Mouse (Mus musculus): ENCODE measurements around the gene Smco1. TPM values are rescaled to one million over a fixed set of nuclear protein-coding genes. Genes with fewer than 3 reads are reported as not detected.
"Not testable (repeated sequence)": the region's sequence is repeated elsewhere in the genome, so short reads cannot be mapped to it uniquely, and the experiment has no call there.

The Smco1 gene
- polyA plus RNA-seq (2015; fragmentation: Nextera tagmentation; extraction: Ambion mirVana) = 0.18 TPM in 1 of 2 replicates, not detected in the other

- no peak within 1 kb of the TSS for H3K27ac ChIP-seq (ENCODE audit: low read length)
- 81% methylated on average over 11 of the region's 11 CpGs for WGBS
Observed at GRCm38 (mm10) chr16:32271291-32271690, at the start of gene Smco1. Gene Smco1, plus strand, starts transcription at chr16:32271468.

GRCm38 (mm10) chr16:32221803-32222202 lies 49.5 kb upstream of the Smco1 start:
- Histone ChIP-seq H3K9ac (ENCODE audit: low read length) (no peak overlapping the region), H3K36me3 (ENCODE audit: control insufficient read depth, insufficient read depth, low read length) (no peaks in the 10 kb centered on the region), H3K4me3 (ENCODE audit: low read length) (no peak overlapping the region), H3K4me2 (ENCODE audit: low read depth, low read length) (no peak overlapping the region), H3K4me1 (replicated peaks; ENCODE audit: control insufficient read depth, insufficient read depth, low read length) (no peaks in the 10 kb centered on the region), H3K27me3 (ENCODE audit: control insufficient read depth, insufficient read depth, low read depth, low read length) (no peaks in the 10 kb centered on the region), H3K9me3 (ENCODE audit: control insufficient read depth, low read length) (no peaks in the 10 kb centered on the region), H3K27ac (ENCODE audit: low read length) (no peak overlapping the region)
- 76% methylated on average over 4 of the region's 4 CpGs for WGBS
- ATAC-seq (ENCODE audit: low read depth) = no peak

More at GRCm38 (mm10) chr16:32271291-32271690, at the start of gene Smco1:
- Histone ChIP-seq H3K4me3 (ENCODE audit: low read length) (no peak within 1 kb of the TSS), H3K4me2 (ENCODE audit: low read depth, low read length) (no peak within 1 kb of the TSS), H3K9me3 (ENCODE audit: control insufficient read depth, low read length) (no peaks in the 10 kb centered on the region), H3K36me3 (ENCODE audit: control insufficient read depth, insufficient read depth, low read length) (no peaks in the 10 kb centered on the region), H3K4me1 (replicated peaks; ENCODE audit: control insufficient read depth, insufficient read depth, low read length) (no peaks in the 10 kb centered on the region), H3K9ac (ENCODE audit: low read length) (no peak within 1 kb of the TSS), H3K27me3 (ENCODE audit: control insufficient read depth, insufficient read depth, low read depth, low read length) (no peaks in the 10 kb centered on the region)
- no peak for ATAC-seq (ENCODE audit: low read depth)

GRCm38 (mm10) chr16:32222399-32222798 lies 48.9 kb upstream of the Smco1 start:
- no peaks in the 10 kb centered on the region for H3K4me1 ChIP-seq (replicated peaks; ENCODE audit: control insufficient read depth, insufficient read depth, low read length)
- no peak overlapping the region for H3K9ac ChIP-seq (ENCODE audit: low read length)
- no peak for ATAC-seq (ENCODE audit: low read depth)
- H3K27me3 ChIP-seq (ENCODE audit: control insufficient read depth, insufficient read depth, low read depth, low read length) = no peaks in the 10 kb centered on the region
- H3K9me3 ChIP-seq (ENCODE audit: control insufficient read depth, low read length) = no peaks in the 10 kb centered on the region
- no peak overlapping the region for H3K4me3 ChIP-seq (ENCODE audit: low read length)
- no peaks in the 10 kb centered on the region for H3K36me3 ChIP-seq (ENCODE audit: control insufficient read depth, insufficient read depth, low read length)
- no peak overlapping the region for H3K27ac ChIP-seq (ENCODE audit: low read length)
- H3K4me2 ChIP-seq (ENCODE audit: low read depth, low read length) = no peak overlapping the region

GRCm38 (mm10) chr16:32232050-32232449 lies 39.2 kb upstream of the Smco1 start:
- 78% methylated on average over 3 of the region's 3 CpGs for WGBS
- H3K9me3 ChIP-seq (ENCODE audit: control insufficient read depth, low read length); H3K27ac ChIP-seq (ENCODE audit: low read length); ATAC-seq (ENCODE audit: low read depth); H3K9ac ChIP-seq (ENCODE audit: low read length); H3K4me1 ChIP-seq (replicated peaks; ENCODE audit: control insufficient read depth, insufficient read depth, low read length); H3K36me3 ChIP-seq (ENCODE audit: control insufficient read depth, insufficient read depth, low read length); H3K4me2 ChIP-seq (ENCODE audit: low read depth, low read length); H3K27me3 ChIP-seq (ENCODE audit: control insufficient read depth, insufficient read depth, low read depth, low read length); H3K4me3 ChIP-seq (ENCODE audit: low read length): not testable (repeated sequence)

GRCm38 (mm10) chr16:32237930-32238680 lies 33.2 kb upstream of the Smco1 start:
- Histone ChIP-seq H3K9me3 (ENCODE audit: control insufficient read depth, low read length) (no peaks in the 10 kb centered on the region), H3K27me3 (ENCODE audit: control insufficient read depth, insufficient read depth, low read depth, low read length) (no peaks in the 10 kb centered on the region), H3K36me3 (ENCODE audit: control insufficient read depth, insufficient read depth, low read length) (peaks cover 15% of the 10 kb centered on the region; the same call in 1 of the 2 replicates), H3K27ac (ENCODE audit: low read length) (peak overlapping the region; percentile 73), H3K4me2 (ENCODE audit: low read depth, low read length) (no peak overlapping the region), H3K4me3 (ENCODE audit: low read length) (no peak overlapping the region), H3K4me1 (replicated peaks; ENCODE audit: control insufficient read depth, insufficient read depth, low read length) (no peaks in the 10 kb centered on the region), H3K9ac (ENCODE audit: low read length) (no peak overlapping the region)
- ATAC-seq (ENCODE audit: low read depth) = peak; percentile 87
- WGBS = 64% methylated on average over 19 of the region's 19 CpGs

- H3K36me3 ChIP-seq (ENCODE audit: control insufficient read depth, insufficient read depth, low read length) = peaks cover 8% of the 10 kb centered on the region; the same call in 1 of the 2 replicates
- WGBS = 84% methylated on average over 2 of the region's 2 CpGs
- no peak overlapping the region for H3K4me3 ChIP-seq (ENCODE audit: low read length)
- no peak for ATAC-seq (ENCODE audit: low read depth)
- no peaks in the 10 kb centered on the region for H3K27me3 ChIP-seq (ENCODE audit: control insufficient read depth, insufficient read depth, low read depth, low read length)
- 0 out of 2 replicates have a peak, but pooled peaks cover 2% of the 10 kb centered on the region for H3K4me1 ChIP-seq (replicated peaks; ENCODE audit: control insufficient read depth, insufficient read depth, low read length)
- H3K27ac ChIP-seq (ENCODE audit: low read length) = no peak overlapping the region
- H3K9me3 ChIP-seq (ENCODE audit: control insufficient read depth, low read length) = no peaks in the 10 kb centered on the region
- H3K4me2 ChIP-seq (ENCODE audit: low read depth, low read length) = no peak overlapping the region
- no peak overlapping the region for H3K9ac ChIP-seq (ENCODE audit: low read length)
Observed at GRCm38 (mm10) chr16:32239428-32240312, 31.6 kb upstream of the Smco1 start.

- Histone ChIP-seq H3K4me3 (ENCODE audit: low read length) (no peak overlapping the region), H3K9me3 (ENCODE audit: control insufficient read depth, low read length) (no peaks in the 10 kb centered on the region), H3K9ac (ENCODE audit: low read length) (no peak overlapping the region), H3K27ac (ENCODE audit: low read length) (no peak overlapping the region), H3K36me3 (ENCODE audit: control insufficient read depth, insufficient read depth, low read length) (no peaks in the 10 kb centered on the region), H3K4me2 (ENCODE audit: low read depth, low read length) (no peak overlapping the region), H3K4me1 (replicated peaks; ENCODE audit: control insufficient read depth, insufficient read depth, low read length) (peaks cover 15% of the 10 kb centered on the region), H3K27me3 (ENCODE audit: control insufficient read depth, insufficient read depth, low read depth, low read length) (no peaks in the 10 kb centered on the region)
- no peak for ATAC-seq (ENCODE audit: low read depth)
- WGBS = 90% methylated on average over 3 of the region's 3 CpGs
Observed at GRCm38 (mm10) chr16:32243901-32244300, 27.4 kb upstream of the Smco1 start.

- peak; percentile 56 for ATAC-seq (ENCODE audit: low read depth)
- no peaks in the 10 kb centered on the region for H3K9me3 ChIP-seq (ENCODE audit: control insufficient read depth, low read length)
- WGBS = under 1% methylated on average over 33 of the region's 41 CpGs
- peak overlapping the region; percentile 94 for H3K27ac ChIP-seq (ENCODE audit: low read length)
- no peaks in the 10 kb centered on the region for H3K27me3 ChIP-seq (ENCODE audit: control insufficient read depth, insufficient read depth, low read depth, low read length)
- peaks cover 15% of the 10 kb centered on the region for H3K4me1 ChIP-seq (replicated peaks; ENCODE audit: control insufficient read depth, insufficient read depth, low read length)
- H3K4me2 ChIP-seq (ENCODE audit: low read depth, low read length) = peak overlapping the region; percentile 62
- no peaks in the 10 kb centered on the region for H3K36me3 ChIP-seq (ENCODE audit: control insufficient read depth, insufficient read depth, low read length)
- H3K9ac ChIP-seq (ENCODE audit: low read length) = peak overlapping the region; percentile 93
- H3K4me3 ChIP-seq (ENCODE audit: low read length) = peak overlapping the region; percentile 89
Observed at GRCm38 (mm10) chr16:32246351-32246791, 24.9 kb upstream of the Smco1 start.

- Histone ChIP-seq H3K27me3 (ENCODE audit: control insufficient read depth, insufficient read depth, low read depth, low read length) (no peaks in the 10 kb centered on the region), H3K27ac (ENCODE audit: low read length) (peak within 1 kb of the TSS; percentile 94), H3K4me2 (ENCODE audit: low read depth, low read length) (peak within 1 kb of the TSS; percentile 62), H3K4me1 (replicated peaks; ENCODE audit: control insufficient read depth, insufficient read depth, low read length) (peaks cover 15% of the 10 kb centered on the region), H3K36me3 (ENCODE audit: control insufficient read depth, insufficient read depth, low read length) (no peaks in the 10 kb centered on the region), H3K9me3 (ENCODE audit: control insufficient read depth, low read length) (no peaks in the 10 kb centered on the region), H3K4me3 (ENCODE audit: low read length) (peak within 1 kb of the TSS; percentile 89), H3K9ac (ENCODE audit: low read length) (peak within 1 kb of the TSS; percentile 93)
- ATAC-seq (ENCODE audit: low read depth) = peak; percentile 99
- under 1% methylated on average over 47 of the region's 48 CpGs for WGBS
Observed at GRCm38 (mm10) chr16:32246952-32247370, 24.3 kb upstream of the Smco1 start, which contains the start of the genes Fbxo45 and Wdr53. Gene Fbxo45, minus strand, starts transcription at chr16:32247158. Gene Wdr53, plus strand, starts transcription at chr16:32247227.

Data from lung, embryonic 16.5 days (tissue).